Mouse (Mus musculus): ENCODE measurements at regions not wholly inside any gene's neighbourhood (a gene's known extent, or its start where the extent isn't known, plus 50 kb on each side); places are given as distances from the start of the nearest gene placed in this dataset.
A peak's percentile ranks its signal among the peaks of the same experiment; 100 is the strongest.

GRCm38 (mm10) chr9:53045788-53046187, 202.1 kb downstream of the Ddx10 start:
- no peaks in the 10 kb centered on the region for H3K9me3 ChIP-seq
- ATAC-seq (ENCODE audit: low FRiP score) = no peak
- no peak overlapping the region for H3K27ac ChIP-seq
- H3K4me2 ChIP-seq = no peak overlapping the region
- no peak overlapping the region for H3K4me3 ChIP-seq (replicated peaks)
- H3K27me3 ChIP-seq = no peaks in the 10 kb centered on the region
- 82% methylated on average over 6 of the region's 6 CpGs for WGBS
- H3K9ac ChIP-seq = no peak overlapping the region
- no peaks in the 10 kb centered on the region for H3K4me1 ChIP-seq
- H3K36me3 ChIP-seq (replicated peaks) = no peaks in the 10 kb centered on the region

- Histone ChIP-seq H3K4me2 (no peak overlapping the region), H3K9me3 (no peaks in the 10 kb centered on the region), H3K36me3 (replicated peaks) (no peaks in the 10 kb centered on the region), H3K27ac (no peak overlapping the region), H3K4me3 (replicated peaks) (no peak overlapping the region), H3K9ac (no peak overlapping the region), H3K4me1 (no peaks in the 10 kb centered on the region), H3K27me3 (no peaks in the 10 kb centered on the region)
- ATAC-seq (ENCODE audit: low FRiP score) = no peak
- WGBS = 86% methylated on average over 4 of the region's 4 CpGs
Measured at GRCm38 (mm10) chr9:53033797-53034196, 214.1 kb downstream of the Ddx10 start.

GRCm38 (mm10) chr9:53022096-53022495, 225.8 kb downstream of the Ddx10 start:
- Histone ChIP-seq H3K36me3 (replicated peaks) (no peaks in the 10 kb centered on the region), H3K4me2 (no peak overlapping the region), H3K9ac (no peak overlapping the region), H3K27me3 (no peaks in the 10 kb centered on the region), H3K9me3 (no peaks in the 10 kb centered on the region), H3K4me3 (replicated peaks) (no peak overlapping the region), H3K4me1 (no peaks in the 10 kb centered on the region), H3K27ac (no peak overlapping the region)
- 83% methylated on average over 4 of the region's 4 CpGs for WGBS
- no peak for ATAC-seq (ENCODE audit: low FRiP score)

- no peaks in the 10 kb centered on the region for H3K4me1 ChIP-seq
- 91% methylated on average over 9 of the region's 9 CpGs for WGBS
- H3K27ac ChIP-seq = no peak overlapping the region
- no peak overlapping the region for H3K9ac ChIP-seq
- no peak for ATAC-seq (ENCODE audit: low FRiP score)
- 0 out of 2 replicates have a peak, but pooled peaks cover 2% of the 10 kb centered on the region for H3K9me3 ChIP-seq
- no peaks in the 10 kb centered on the region for H3K27me3 ChIP-seq
- no peak overlapping the region for H3K4me3 ChIP-seq (replicated peaks)
- H3K36me3 ChIP-seq (replicated peaks) = no peaks in the 10 kb centered on the region
- H3K4me2 ChIP-seq = no peak overlapping the region
Measured at GRCm38 (mm10) chr9:53010741-53011140, 237.1 kb downstream of the Ddx10 start.

- WGBS = 91% methylated on average over 10 of the region's 10 CpGs
- no peak overlapping the region for H3K4me3 ChIP-seq (replicated peaks)
- no peaks in the 10 kb centered on the region for H3K4me1 ChIP-seq
- H3K27ac ChIP-seq = no peak overlapping the region
- no peaks in the 10 kb centered on the region for H3K27me3 ChIP-seq
- ATAC-seq (ENCODE audit: low FRiP score) = no peak
- H3K9ac ChIP-seq = no peak overlapping the region
- no peaks in the 10 kb centered on the region for H3K9me3 ChIP-seq
- no peak overlapping the region for H3K4me2 ChIP-seq
- H3K36me3 ChIP-seq (replicated peaks) = no peaks in the 10 kb centered on the region
Measured at GRCm38 (mm10) chr9:53007395-53007794, 240.5 kb downstream of the Ddx10 start.

- Histone ChIP-seq H3K4me1 (no peaks in the 10 kb centered on the region), H3K4me2 (no peak overlapping the region), H3K4me3 (replicated peaks) (no peak overlapping the region), H3K9me3 (no peaks in the 10 kb centered on the region), H3K9ac (no peak overlapping the region), H3K27ac (no peak overlapping the region), H3K27me3 (no peaks in the 10 kb centered on the region), H3K36me3 (replicated peaks) (no peaks in the 10 kb centered on the region)
- no peak for ATAC-seq (ENCODE audit: low FRiP score)
- 89% methylated on average over 1 of the region's 1 CpGs for WGBS
Measured at GRCm38 (mm10) chr9:53006085-53006484, 241.8 kb downstream of the Ddx10 start.

GRCm38 (mm10) chr9:53004253-53004978, 243.4 kb downstream of the Ddx10 start:
- ATAC-seq (ENCODE audit: low FRiP score) = no peak
- Histone ChIP-seq H3K9ac (no peak overlapping the region), H3K4me1 (no peaks in the 10 kb centered on the region), H3K27me3 (no peaks in the 10 kb centered on the region), H3K9me3 (no peaks in the 10 kb centered on the region), H3K36me3 (replicated peaks) (no peaks in the 10 kb centered on the region), H3K27ac (no peak overlapping the region), H3K4me2 (no peak overlapping the region), H3K4me3 (replicated peaks) (no peak overlapping the region)
- 34% methylated on average over 3 of the region's 3 CpGs for WGBS

- H3K9ac ChIP-seq = no peak overlapping the region
- H3K27me3 ChIP-seq = no peaks in the 10 kb centered on the region
- H3K9me3 ChIP-seq = no peaks in the 10 kb centered on the region
- 84% methylated on average over 1 of the region's 1 CpGs for WGBS
- H3K4me2 ChIP-seq = no peak overlapping the region
- no peak for ATAC-seq (ENCODE audit: low FRiP score)
- no peaks in the 10 kb centered on the region for H3K36me3 ChIP-seq (replicated peaks)
- no peak overlapping the region for H3K27ac ChIP-seq
- no peak overlapping the region for H3K4me3 ChIP-seq (replicated peaks)
- no peaks in the 10 kb centered on the region for H3K4me1 ChIP-seq
Measured at GRCm38 (mm10) chr9:52976041-52976440, 271.8 kb downstream of the Ddx10 start.

- ATAC-seq (ENCODE audit: low FRiP score) = no peak
- H3K4me2 ChIP-seq = no peak overlapping the region
- no peaks in the 10 kb centered on the region for H3K9me3 ChIP-seq
- no peaks in the 10 kb centered on the region for H3K4me1 ChIP-seq
- H3K4me3 ChIP-seq (replicated peaks) = no peak overlapping the region
- no peak overlapping the region for H3K27ac ChIP-seq
- 94% methylated on average over 4 of the region's 4 CpGs for WGBS
- no peaks in the 10 kb centered on the region for H3K36me3 ChIP-seq (replicated peaks)
- no peak overlapping the region for H3K9ac ChIP-seq
- no peaks in the 10 kb centered on the region for H3K27me3 ChIP-seq
Measured at GRCm38 (mm10) chr9:52965631-52966030, 282.2 kb downstream of the Ddx10 start.

GRCm38 (mm10) chr9:52959668-52960067, 280.1 kb upstream of the AI593442 start:
- WGBS = 89% methylated on average over 6 of the region's 6 CpGs
- H3K9ac ChIP-seq = no peak overlapping the region
- no peak overlapping the region for H3K27ac ChIP-seq
- no peaks in the 10 kb centered on the region for H3K27me3 ChIP-seq
- H3K4me3 ChIP-seq (replicated peaks) = no peak overlapping the region
- no peak for ATAC-seq (ENCODE audit: low FRiP score)
- H3K36me3 ChIP-seq (replicated peaks) = no peaks in the 10 kb centered on the region
- no peak overlapping the region for H3K4me2 ChIP-seq
- no peaks in the 10 kb centered on the region for H3K9me3 ChIP-seq
- H3K4me1 ChIP-seq = no peaks in the 10 kb centered on the region

GRCm38 (mm10) chr9:52957245-52957644, 277.7 kb upstream of the AI593442 start:
- no peaks in the 10 kb centered on the region for H3K36me3 ChIP-seq (replicated peaks)
- no peaks in the 10 kb centered on the region for H3K9me3 ChIP-seq
- H3K9ac ChIP-seq = no peak overlapping the region
- no peaks in the 10 kb centered on the region for H3K4me1 ChIP-seq
- no peak overlapping the region for H3K4me3 ChIP-seq (replicated peaks)
- WGBS = 84% methylated on average over 1 of the region's 1 CpGs
- H3K4me2 ChIP-seq = no peak overlapping the region
- H3K27ac ChIP-seq = no peak overlapping the region
- no peaks in the 10 kb centered on the region for H3K27me3 ChIP-seq
- ATAC-seq (ENCODE audit: low FRiP score) = no peak

GRCm38 (mm10) chr9:52944081-52944480, 264.5 kb upstream of the AI593442 start:
- Histone ChIP-seq H3K9ac (no peak overlapping the region), H3K27me3 (no peaks in the 10 kb centered on the region), H3K36me3 (replicated peaks) (no peaks in the 10 kb centered on the region), H3K4me1 (peaks cover 13% of the 10 kb centered on the region), H3K27ac (no peak overlapping the region), H3K4me2 (no peak overlapping the region), H3K4me3 (replicated peaks) (no peak overlapping the region), H3K9me3 (no peaks in the 10 kb centered on the region)
- 75% methylated on average over 5 of the region's 5 CpGs for WGBS
- no peak for ATAC-seq (ENCODE audit: low FRiP score)

GRCm38 (mm10) chr9:52941637-52941983, 262.0 kb upstream of the AI593442 start:
- 27% methylated on average over 3 of the region's 3 CpGs for WGBS
- Histone ChIP-seq H3K36me3 (replicated peaks) (no peaks in the 10 kb centered on the region), H3K9me3 (no peaks in the 10 kb centered on the region), H3K27me3 (no peaks in the 10 kb centered on the region), H3K27ac (peak overlapping the region; percentile 56), H3K9ac (no peak overlapping the region), H3K4me3 (replicated peaks) (no peak overlapping the region), H3K4me1 (peaks cover 13% of the 10 kb centered on the region), H3K4me2 (no peak overlapping the region)
- peak; percentile 49; the same call in 1 of the 2 replicates for ATAC-seq (ENCODE audit: low FRiP score)

Data from forebrain, embryonic 12.5 days (tissue).